In the genomic region with DNA sequence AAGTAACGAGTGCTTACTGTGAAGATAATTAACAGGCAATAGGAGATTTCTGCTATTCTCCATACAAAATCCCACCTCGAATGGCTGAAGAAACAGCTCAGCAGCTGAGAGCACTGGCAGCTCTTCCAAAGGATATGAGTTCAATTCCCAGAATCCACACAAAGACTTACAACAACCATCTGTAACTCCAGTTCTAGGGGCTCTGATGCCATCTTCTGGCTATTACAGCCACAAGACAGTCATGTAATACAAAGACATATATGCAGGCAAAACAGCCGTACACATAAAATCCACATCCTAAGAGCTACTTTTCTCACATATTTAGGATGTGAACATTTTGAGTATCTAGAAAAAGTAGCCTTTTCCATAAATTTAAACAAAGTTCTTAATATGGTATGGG, we compare ENCODE assay signal across 19 mouse cellular contexts. TPM values are rescaled to one million over a fixed set of nuclear protein-coding genes. Genes with fewer than 3 reads are reported as not detected.
DNase-seq lines count a peak whose midpoint lies in the region; ATAC-seq and TF ChIP-seq lines count a peak whose summit lies in the region.
"Had no signal": no experiment of that assay in that cellular context is flagged by ENCODE, and none has a peak within 500 bp of the region (broad histone marks: within the 10 kb centered on the region; RNA-seq: fewer than 3 reads in every experiment).

No protein-coding gene starts in this region.

- no peak overlapping the region for H3K4me2 ChIP-seq in intestine, postnatal 0 days (replicated peaks; ENCODE audit: low read depth)
- no peak overlapping the region for H3K4me2 ChIP-seq in intestine, embryonic 15.5 days (replicated peaks)
- H3K4me2 ChIP-seq: embryonic facial prominence, embryonic 15.5 days; heart, embryonic 13.5 days; liver, embryonic 15.5 days had no signal

- no peak for TF ChIP-seq POLR2A in brain, embryonic 14.5 days (IDR thresholded peaks at IDR 0.05; ENCODE audit: borderline replicate concordance, extremely low read depth, insufficient read depth, insufficient read length, poor library complexity, severe bottlenecking)

- peak; percentile 52 for TF ChIP-seq CTCF in intestine, postnatal 0 days (IDR thresholded peaks at IDR 0.05; ENCODE audit: low read depth)
- TF ChIP-seq CTCF in brain, embryonic 14.5 days (IDR thresholded peaks at IDR 0.05; ENCODE audit: borderline replicate concordance, extremely low read depth, insufficient read depth, insufficient read length) = no peak

- 53% methylated on average over 3 of the region's 3 CpGs for WGBS in intestine, postnatal 0 days
- WGBS in intestine, embryonic 15.5 days = 48% methylated on average over 3 of the region's 3 CpGs

- DNase-seq in embryo, embryonic 10.5 days (ENCODE audit: low spot score) = peak; percentile 7
- DNase-seq in embryo, embryonic 9.5 days (ENCODE audit: extremely low spot score) = no peak
- peak; percentile 4 for DNase-seq in lung, postnatal 25 days (ENCODE audit: low spot score)
- no peak for DNase-seq in lung, adult 18-20 months
- peak; percentile 33 for DNase-seq in brain, embryonic 14.5 days (ENCODE audit: low read depth)
- no peak for DNase-seq in left cerebral cortex, adult 18-20 months (ENCODE audit: low spot score in 2 of 2)
- DNase-seq: B cell, adult 2 months; cerebellum, adult 18-20 months; heart, postnatal 4 days had no signal

- no peak overlapping the region for H3K27ac ChIP-seq in intestine, postnatal 0 days (ENCODE audit: low read depth, low read length)
- H3K27ac ChIP-seq in intestine, embryonic 15.5 days = no peak overlapping the region
- H3K27ac ChIP-seq: embryonic facial prominence, embryonic 15.5 days; heart, embryonic 13.5 days; layer of hippocampus, adult 2 months; liver, embryonic 15.5 days had no signal

- no peak overlapping the region for H3K9ac ChIP-seq in intestine, postnatal 0 days (ENCODE audit: low read depth, low read length)
- H3K9ac ChIP-seq in intestine, embryonic 15.5 days = no peak overlapping the region
- H3K9ac ChIP-seq: embryonic facial prominence, embryonic 15.5 days; heart, embryonic 13.5 days; liver, embryonic 15.5 days had no signal

- no peaks in the 10 kb centered on the region for H3K36me3 ChIP-seq in intestine, postnatal 0 days (ENCODE audit: control insufficient read depth, insufficient read depth)
- H3K36me3 ChIP-seq in intestine, embryonic 15.5 days = no peaks in the 10 kb centered on the region
- H3K36me3 ChIP-seq: embryonic facial prominence, embryonic 15.5 days; heart, embryonic 13.5 days; liver, embryonic 15.5 days had no signal

- H3K9me3 ChIP-seq in intestine, postnatal 0 days (ENCODE audit: control insufficient read depth) = no peaks in the 10 kb centered on the region
- no peaks in the 10 kb centered on the region for H3K9me3 ChIP-seq in intestine, embryonic 15.5 days
- H3K9me3 ChIP-seq: embryonic facial prominence, embryonic 15.5 days; heart, embryonic 13.5 days; liver, embryonic 15.5 days had no signal

- H3K27me3 ChIP-seq in intestine, postnatal 0 days (replicated peaks; ENCODE audit: control insufficient read depth, insufficient read depth, low read length) = no peaks in the 10 kb centered on the region
- H3K27me3 ChIP-seq in intestine, embryonic 15.5 days (replicated peaks) = no peaks in the 10 kb centered on the region
- H3K27me3 ChIP-seq: embryonic facial prominence, embryonic 15.5 days; heart, embryonic 13.5 days; liver, embryonic 15.5 days had no signal

- H3K4me1 ChIP-seq in intestine, postnatal 0 days (replicated peaks; ENCODE audit: control insufficient read depth, insufficient read depth, low read length) = no peaks in the 10 kb centered on the region
- H3K4me1 ChIP-seq in intestine, embryonic 15.5 days (replicated peaks) = no peaks in the 10 kb centered on the region
- H3K4me1 ChIP-seq: embryonic facial prominence, embryonic 15.5 days; heart, embryonic 13.5 days; liver, embryonic 15.5 days had no signal

- H3K4me3 ChIP-seq in intestine, postnatal 0 days (ENCODE audit: low read depth, low read length) = no peak overlapping the region
- H3K4me3 ChIP-seq in intestine, embryonic 15.5 days (replicated peaks) = no peak overlapping the region
- H3K4me3 ChIP-seq: embryonic facial prominence, embryonic 15.5 days; heart, embryonic 13.5 days; layer of hippocampus, adult 2 months; liver, embryonic 15.5 days had no signal

- ATAC-seq in intestine, postnatal 0 days = no peak
- ATAC-seq in intestine, embryonic 15.5 days = no peak
- ATAC-seq: midbrain, embryonic 16.5 days had no signal

RNA-seq across cellular contexts. Expression of a gene that starts 27.4 kb away (rescaled TPM):
- 0.14 and 0.22 TPM in 2 replicates for polyA plus RNA-seq in intestine, postnatal 0 days (2015; fragmentation: Nextera tagmentation; extraction: Ambion mirVana)
- 0.09 and 0.24 TPM in 2 replicates for polyA plus RNA-seq in intestine, embryonic 15.5 days (2015; fragmentation: Nextera tagmentation; extraction: Ambion mirVana)
- polyA plus RNA-seq in brain, embryonic 14.5 days (2012; rRNA removed) = 0.12 and 0.19 TPM in 2 replicates
- under 1 TPM in 1 of 2 experiments, not detected in 1; 0.12 TPM for total RNA-seq in left cerebral cortex, adult 18-20 months (2021)
- total RNA-seq: heart, postnatal 4 days had no signal
- polyA plus RNA-seq: forebrain, embryonic 11.5 days; limb, embryonic 11.5 days had no signal

RNA-seq across cellular contexts. Expression of a gene that starts 30.7 kb away (rescaled TPM):
- polyA plus RNA-seq in intestine, postnatal 0 days (2015; fragmentation: Nextera tagmentation; extraction: Ambion mirVana) = 0.16 and 0.25 TPM in 2 replicates
- 0.25 and 0.52 TPM in 2 replicates for polyA plus RNA-seq in intestine, embryonic 15.5 days (2015; fragmentation: Nextera tagmentation; extraction: Ambion mirVana)
- 1.2 and 1.3 TPM in 2 replicates for polyA plus RNA-seq in brain, embryonic 14.5 days (2012; rRNA removed)
- 1 to 10 TPM; 1.6 to 1.7 TPM for total RNA-seq in left cerebral cortex, adult 18-20 months (2021)
- total RNA-seq: gastrocnemius, postnatal 4 days had no signal

RNA-seq across cellular contexts. Expression of a gene that starts 39.0 kb away (rescaled TPM):
- 6.6 and 9.7 TPM in 2 replicates for polyA plus RNA-seq in intestine, postnatal 0 days (2015; fragmentation: Nextera tagmentation; extraction: Ambion mirVana)
- 11.8 and 13.1 TPM in 2 replicates for polyA plus RNA-seq in intestine, embryonic 15.5 days (2015; fragmentation: Nextera tagmentation; extraction: Ambion mirVana)
- polyA plus RNA-seq in brain, embryonic 14.5 days (2012; rRNA removed) = 21.2 and 24.6 TPM in 2 replicates
- total RNA-seq in left cerebral cortex, adult 18-20 months (2021) = 10 to 100 TPM; 24.3 to 25.4 TPM

Comparison
In these comparisons a context has a peak if more than half of its experiments do, and no peak if none do; other contexts are left out.
1. DNase-seq: peak in embryo, embryonic 10.5 days (single experiment), lung, postnatal 25 days (single experiment) and brain, embryonic 14.5 days (single experiment); none in embryo, embryonic 9.5 days (single experiment), lung, adult 18-20 months (0 of 2) and left cerebral cortex, adult 18-20 months (0 of 2).